Mouse (Mus musculus) embryonic fibroblast, embryonic 13.5 days (primary cell): Measurements from ENCODE around the gene Gna14.

Source experiments
- CTCF ChIP-seq: IDR thresholded peaks from 2 replicates; pipeline ENCODE4 v1.5.1; 2011; ENCODE audit warnings: mild to moderate bottlenecking, control low read depth, low read length, moderate library complexity, borderline replicate concordance; ENCODE audit not compliant: insufficient read depth
- POLR2A ChIP-seq: IDR thresholded peaks from 2 replicates; pipeline ENCODE4 v1.6.1; 2011; ENCODE audit warnings: low read depth, mild to moderate bottlenecking, control low read depth, low read length, moderate library complexity

GRCm38 (mm10) chr19:16534311-16534710, 98.7 kb downstream of the Gna14 start:
- TF ChIP-seq CTCF, result no peak
- no peak for TF ChIP-seq POLR2A
